Mouse (Mus musculus) left cerebral cortex, postnatal 25 days (tissue): ENCODE results near the gene Nme3. TPM values are rescaled to one million over a fixed set of nuclear protein-coding genes. Genes with fewer than 3 reads are reported as not detected.

Experiments used
- DNase-seq, 2 experiments: peaks; one replicate each; pipeline ENCODE4 v3.0.0; 2022; ENCODE audit warnings: low spot score in 2 of 2, mixed read lengths in 1 of 2
- intact Hi-C: fragments of 180-260 bp; cut with DNase I; formaldehyde crosslinking; loops from one replicate; pipeline ENCODE4 v1.15.1; 2025
- total RNA-seq, 2 experiments: library from RNA; stranded (reverse); gene quantifications; 2 replicates each; pipeline ENCODE4 v1.2.3; 2021

Nme3 gene
- total RNA-seq, 2 experiments from 2014 or later: 47.4 to 47.5 TPM

DNA sequence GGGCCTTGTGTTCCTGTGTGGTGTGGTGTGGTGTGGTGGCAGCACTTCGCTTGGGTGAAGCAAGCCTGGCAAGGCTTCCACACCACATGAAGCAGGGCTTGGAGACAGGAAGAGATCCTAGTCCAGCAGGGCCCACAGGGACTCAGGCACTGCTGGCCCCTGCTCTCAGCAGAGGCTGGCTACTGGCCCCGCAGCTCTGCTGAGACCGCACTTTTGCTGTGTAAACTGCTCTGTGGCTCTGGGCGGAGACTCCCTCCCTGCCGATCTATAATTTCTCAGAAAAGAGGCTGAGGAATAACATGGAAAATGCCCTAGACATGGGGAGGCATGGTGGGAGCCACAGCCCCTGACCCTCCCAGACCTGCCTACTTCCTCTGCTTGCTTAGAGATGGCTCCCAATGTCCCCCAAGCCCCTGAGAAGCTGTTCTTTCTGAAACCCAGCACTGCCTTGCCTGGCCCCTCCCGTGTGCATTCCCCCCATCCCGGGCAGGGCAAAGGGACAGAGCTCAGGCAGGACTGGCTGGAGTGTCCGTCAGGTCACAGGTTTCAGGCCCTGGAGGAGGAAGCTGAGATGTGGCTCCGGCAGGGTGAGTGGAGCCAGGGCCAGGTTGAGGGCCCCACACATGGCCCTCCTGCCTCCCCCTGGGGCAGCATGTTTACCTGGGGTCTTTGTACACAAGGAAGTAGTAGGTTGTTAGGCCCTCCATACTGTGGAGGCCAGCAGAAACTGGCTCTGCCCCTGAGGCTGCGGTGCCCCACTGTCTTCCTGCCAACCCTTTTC lies 18.8 kb upstream of the Nme3 start:
- no peak for DNase-seq
- intact Hi-C loops: no loop called here

DNA sequence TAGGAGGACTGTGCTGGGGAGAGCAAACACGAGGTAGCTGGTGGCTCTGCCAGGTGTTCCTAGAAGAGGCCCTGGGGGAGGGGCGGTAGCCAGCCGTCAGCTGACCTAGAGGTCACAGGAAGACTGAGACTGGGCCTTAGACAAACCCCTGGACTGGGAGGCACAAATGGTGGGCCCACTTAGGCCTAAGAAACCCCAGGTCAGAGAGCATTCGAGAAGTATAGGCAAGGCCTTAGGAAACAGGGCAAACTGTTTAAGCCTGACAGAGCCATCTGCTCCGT lies 18.2 kb upstream of the Nme3 start:
- intact Hi-C loops: no loop called here
- DNase-seq: no peak

DNA sequence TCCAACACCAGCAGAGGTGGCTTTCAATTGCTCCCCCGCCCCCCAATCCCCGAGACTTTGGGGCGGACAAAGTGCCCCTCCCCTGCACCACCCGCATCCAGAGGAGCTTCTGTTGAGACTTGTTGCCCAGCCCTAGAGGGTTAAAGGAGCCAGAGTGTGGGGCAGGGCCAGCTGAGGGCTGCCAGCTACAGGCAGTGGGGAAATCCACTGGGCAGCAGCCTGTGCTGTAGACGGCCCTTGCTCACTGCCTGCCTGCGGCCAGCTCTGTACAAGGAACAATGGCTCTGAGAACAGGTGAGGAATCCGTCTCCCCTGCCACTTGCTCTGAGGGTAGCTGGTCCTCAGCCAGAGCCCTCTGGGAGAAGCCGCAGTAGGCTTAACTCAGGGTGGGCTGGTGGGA lies 17.8 kb upstream of the Nme3 start:
- DNase-seq: no peak
- intact Hi-C loops: no loop called here

DNA sequence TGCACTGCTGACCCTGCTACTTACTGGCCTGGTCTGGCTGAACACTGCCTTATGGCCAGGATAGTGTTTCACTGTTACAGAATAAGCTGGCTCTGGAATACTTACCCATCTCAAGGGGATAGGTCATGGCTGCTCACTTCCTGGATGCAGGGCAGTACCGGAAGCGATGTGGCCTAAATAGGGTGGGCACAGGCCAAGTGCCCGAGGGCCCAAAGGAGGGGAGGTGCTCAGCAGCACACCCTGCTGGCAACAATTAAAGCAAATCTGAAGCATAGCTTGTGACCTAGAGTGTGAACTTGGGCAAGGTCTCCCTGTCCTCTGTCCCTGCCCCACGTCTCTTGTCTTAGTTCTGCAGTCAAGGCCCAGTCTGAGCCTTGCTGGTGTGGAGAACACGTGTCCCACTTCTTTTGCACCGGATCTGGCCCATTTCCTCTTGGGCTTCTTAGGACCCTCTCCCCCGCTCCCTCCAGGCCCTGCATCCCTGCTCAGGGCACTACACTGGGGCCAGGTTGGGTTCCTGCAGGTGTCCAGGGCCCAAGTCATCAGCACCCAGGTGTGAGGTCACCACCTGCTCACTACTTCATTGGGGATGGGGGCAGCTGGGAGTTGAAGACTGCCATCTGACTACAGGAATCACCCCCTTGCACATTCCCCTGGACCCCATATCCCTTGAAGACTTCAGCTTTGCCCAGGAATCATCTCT lies 14.4 kb upstream of the Nme3 start:
- no peak for DNase-seq
- intact Hi-C loops: loop anchor here (5.0 kb wide), 1 partner anchor 135 kb away; no protein-coding TSS in a partner anchor

DNA sequence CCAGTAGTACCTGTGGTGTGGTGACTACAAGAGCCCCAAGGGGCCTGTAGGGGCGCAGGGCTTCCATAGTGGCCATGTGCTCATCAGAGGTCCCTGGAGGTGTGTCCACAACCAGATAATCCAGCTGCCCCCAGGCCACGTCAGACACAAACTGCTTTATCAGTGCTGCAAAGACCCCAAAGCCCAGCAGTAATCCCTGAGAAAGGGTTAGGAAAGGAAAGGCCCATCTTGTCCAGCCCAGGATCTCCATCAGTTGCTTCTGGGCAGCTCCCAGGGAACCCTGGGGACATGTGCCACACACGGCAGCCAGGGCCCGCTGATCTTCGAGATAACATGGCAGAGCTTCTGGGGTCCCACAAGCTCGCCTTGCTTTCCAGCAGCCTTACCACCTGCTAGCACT lies 11.9 kb upstream of the Nme3 start:
- DNase-seq: no peak

DNA sequence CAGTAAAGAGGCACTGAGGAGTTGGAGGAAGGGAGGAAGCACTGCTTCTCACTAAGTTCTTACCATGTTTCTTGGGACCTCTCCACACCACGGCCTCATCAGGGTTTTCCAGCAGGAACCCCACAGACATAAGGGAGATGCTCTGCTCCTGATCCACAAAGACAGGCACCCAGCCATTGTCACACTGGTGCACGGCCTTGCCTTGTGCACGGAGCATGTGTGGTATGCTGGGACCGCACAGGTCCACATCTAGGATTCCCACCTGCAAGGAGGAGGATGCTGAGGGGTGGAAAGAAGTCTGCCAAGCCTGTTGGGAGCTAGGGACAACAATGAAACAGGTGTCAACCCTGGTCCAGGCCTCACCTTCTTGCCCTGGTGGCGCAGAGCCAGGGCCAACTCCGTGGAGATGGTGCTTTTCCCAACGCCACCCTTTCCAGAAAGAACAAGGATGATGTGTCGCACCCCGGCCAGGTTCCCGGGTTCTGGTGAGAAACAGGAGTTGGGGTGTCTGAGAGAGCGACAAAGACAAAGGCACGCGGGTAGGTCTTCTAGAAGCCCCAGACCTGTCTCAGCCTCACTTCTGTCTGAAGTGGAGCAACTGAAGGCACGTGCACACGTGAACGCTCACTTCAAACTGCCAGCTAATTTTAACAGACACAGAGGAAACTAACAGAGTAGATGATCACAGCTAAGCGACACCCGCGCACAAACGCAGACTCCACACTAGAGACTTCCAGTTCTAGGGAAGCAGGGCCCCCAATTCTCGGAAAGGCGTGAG lies 10.8 kb upstream of the Nme3 start:
- intact Hi-C loops: no loop called here
- no peak for DNase-seq

More for the DNA sequence above, 11.9 kb upstream of the Nme3 start:
- intact Hi-C loops: loop anchor here (5.0 kb wide), 1 partner anchor 137 kb away; no protein-coding TSS in a partner anchor

DNA sequence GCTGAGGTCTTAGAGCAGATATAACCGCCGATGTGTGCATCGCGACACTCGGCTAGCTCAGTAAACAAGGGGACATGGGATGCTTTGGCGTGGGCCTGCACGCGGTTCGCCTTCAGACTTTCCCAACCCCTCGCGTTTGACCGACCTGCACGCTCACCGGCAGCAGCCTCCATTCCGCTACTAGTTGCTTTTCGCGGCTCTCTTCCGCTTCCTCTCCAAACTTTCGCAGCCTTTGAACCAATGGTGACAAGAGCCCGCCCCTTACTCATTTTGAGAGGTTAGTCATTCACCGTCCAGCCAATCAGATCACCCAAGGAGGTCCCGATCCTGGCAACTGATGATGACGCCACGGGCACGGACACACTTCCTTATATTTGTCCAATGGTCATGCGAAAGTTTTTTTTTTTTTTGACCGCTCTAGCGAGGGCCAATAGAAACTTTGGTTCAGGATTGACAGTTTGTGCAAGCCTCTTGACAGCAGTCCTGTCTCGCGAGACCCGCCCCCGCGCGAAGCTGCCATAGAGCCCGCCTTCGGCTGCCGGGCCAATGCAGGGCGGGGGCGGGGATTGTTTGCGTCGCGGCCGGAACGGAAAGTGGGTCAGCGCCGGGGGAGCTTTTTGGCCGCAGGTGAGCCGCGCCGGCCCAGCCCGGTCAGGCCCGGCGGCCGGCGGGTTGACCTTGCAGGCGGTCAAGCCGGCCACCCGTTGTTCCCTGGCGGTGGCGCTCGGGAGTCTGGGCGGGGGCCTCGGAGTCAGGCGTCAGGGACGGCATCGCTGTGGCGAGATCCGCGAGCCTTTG lies 10.0 kb upstream of the Nme3 start, which contains the start of the genes Nubp2 and Spsb3:
TSS of gene Nubp2 (minus strand) at position 216 of the 798 bp plus-strand sequence.
TSS of gene Spsb3 (plus strand) at position 510 of the 798 bp plus-strand sequence.
- intact Hi-C loops: no loop called here
- peak; percentile 97 to 100 for DNase-seq

DNA sequence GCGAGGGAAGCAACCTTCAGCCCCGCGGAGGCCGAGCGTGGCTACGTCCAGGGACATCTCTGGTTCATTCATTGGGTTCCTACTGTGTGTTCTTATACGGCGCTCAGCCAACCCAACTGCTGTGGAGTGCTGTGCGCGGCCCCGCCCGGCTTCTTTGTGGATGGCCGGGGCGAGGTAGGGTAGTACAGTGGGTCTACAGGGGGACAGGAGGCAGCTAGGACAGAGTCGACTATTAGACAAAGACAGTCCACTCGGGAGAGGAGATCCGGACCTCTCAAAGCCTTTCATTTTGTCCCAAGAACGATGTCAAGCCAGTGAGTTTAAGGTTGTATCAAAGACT lies 9.4 kb upstream of the Nme3 start:
- no peak for DNase-seq
- intact Hi-C loops: no loop called here

DNA sequence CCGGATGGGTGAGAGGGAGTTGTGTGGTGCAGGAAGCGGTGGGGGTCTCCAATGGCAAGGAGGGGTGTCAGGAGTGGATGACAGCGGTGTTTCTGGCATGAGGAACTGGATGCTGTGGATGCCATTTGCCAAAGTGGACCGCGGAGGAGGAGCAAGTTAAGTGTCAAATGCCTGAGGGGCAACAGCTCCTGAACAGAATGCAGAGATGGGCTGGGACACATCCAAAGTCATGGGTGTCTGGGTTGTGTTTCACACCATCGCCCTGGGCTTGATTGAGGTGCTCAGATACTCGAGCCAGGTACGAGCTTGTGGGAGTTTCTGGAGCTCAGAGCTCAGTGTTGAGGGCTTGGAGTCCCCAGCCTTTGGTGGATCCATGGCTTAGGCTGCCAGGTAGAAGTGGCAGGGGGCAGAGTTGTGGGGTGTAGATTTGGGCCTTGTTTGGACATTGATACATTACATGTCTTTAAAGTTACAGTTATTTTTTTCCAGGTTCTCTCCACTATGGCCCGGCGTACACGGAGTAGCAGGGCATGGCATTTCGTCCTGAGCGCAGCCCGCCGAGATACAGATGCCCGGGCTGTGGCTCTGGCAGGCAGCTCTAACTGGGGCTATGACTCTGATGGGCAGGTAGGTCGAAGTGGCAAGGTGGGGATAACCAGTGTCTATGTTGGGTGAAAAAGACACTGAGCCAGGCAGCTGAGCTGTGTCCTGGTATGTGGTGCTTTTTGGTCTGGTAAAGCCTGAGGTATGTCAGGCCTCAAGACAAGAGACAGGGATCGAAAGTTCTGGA lies 8.8 kb upstream of the Nme3 start:
- intact Hi-C loops: no loop called here
- no peak for DNase-seq

DNA sequence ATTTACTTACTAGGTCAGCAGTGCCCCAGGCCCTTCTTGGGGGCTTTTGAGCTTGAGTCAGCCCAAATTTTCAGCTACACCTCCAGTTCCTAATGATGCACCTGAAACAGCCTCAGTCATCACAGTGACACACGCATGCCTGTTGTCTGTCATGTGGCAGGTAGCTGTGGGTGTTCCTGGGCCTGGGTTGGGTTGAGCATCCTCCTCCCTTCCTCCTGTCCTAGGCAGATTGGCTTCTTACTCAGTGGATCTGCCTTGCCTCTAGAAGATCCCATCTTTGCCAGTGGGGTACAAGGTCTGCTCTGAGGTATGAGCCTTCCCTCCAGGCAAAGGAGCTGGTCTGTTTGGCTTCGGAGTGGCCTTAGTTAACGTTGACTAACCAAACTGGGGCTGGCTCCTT lies 7.4 kb upstream of the Nme3 start:
- no peak for DNase-seq
- intact Hi-C loops: no loop called here

DNA sequence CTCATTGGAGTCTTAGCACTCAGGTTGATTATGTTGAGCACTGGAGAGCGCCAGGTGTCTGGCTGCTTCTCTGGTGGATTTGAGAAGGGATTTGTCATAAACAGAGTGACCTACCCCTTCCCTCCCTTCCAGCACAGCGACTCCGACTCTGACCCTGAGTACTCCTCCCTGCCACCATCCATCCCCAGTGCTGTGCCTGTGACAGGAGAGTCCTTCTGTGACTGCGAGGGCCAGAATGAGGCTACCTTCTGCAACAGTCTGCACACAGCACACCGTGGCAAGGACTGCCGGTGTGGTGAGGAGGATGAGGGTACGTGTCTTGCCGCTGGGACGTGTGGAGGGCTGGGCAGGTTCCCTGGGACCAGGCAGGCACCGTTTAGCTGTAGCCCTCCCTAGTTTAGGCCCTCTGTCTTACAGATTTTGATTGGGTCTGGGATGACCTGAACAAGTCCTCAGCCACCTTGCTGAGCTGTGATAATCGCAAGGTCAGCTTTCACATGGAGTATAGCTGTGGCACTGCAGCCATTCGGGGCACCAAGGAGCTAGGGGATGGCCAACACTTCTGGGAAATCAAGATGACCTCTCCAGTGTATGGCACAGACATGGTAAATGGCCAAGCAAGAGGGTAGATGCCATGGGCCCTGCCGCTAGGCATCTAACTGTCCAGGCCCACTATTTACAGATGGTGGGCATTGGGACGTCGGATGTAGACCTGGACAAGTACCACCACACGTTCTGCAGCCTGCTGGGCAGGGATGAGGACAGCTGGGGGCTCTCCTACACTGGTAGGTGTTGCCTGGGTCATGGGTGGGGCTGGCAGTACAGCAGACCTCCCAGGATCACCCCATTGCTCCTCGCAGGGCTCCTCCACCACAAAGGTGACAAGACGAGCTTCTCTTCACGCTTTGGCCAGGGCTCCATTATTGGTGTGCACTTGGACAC lies 5.9 kb upstream of the Nme3 start:
- no peak for DNase-seq
- intact Hi-C loops: no loop called here

DNA sequence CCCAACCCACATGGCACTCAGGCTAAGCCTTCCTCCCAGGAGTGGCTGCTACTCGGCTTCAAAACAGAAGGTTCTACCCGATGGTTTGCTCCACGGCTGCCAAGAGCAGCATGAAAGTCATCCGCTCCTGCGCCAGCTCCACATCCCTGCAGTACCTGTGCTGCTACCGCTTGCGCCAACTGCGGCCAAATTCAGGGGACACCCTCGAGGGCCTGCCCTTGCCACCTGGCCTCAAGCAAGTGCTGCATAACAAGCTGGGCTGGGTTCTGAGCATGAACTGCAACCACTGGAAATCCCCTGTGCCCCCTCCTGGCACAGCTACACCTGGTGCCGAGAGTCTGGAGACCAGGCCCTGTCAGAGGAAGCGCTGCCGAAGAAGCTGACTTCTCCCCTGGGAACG lies 5.0 kb upstream of the Nme3 start:
- no peak for DNase-seq
- intact Hi-C loops: no loop called here

DNA sequence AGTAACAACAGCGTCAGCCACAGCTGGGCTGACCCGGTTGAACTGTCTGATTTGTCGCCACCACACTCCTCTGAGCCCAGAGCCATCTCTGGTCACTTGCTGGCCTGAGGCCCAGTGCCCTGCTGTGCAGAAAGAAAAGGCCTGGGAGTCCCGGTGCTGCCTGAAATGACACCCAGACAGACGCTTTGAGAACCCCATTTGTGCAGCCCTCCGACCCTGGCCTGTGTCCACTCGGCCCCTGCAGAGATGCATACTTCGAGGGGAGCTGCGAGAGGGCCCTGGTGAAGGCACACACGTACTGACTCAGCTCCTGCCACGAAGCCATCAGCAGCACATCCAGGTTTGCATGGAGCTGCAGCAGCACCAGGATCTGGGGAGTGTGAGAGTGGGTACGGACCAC lies 3.5 kb upstream of the Nme3 start:
- intact Hi-C loops: no loop called here
- no peak for DNase-seq

DNA sequence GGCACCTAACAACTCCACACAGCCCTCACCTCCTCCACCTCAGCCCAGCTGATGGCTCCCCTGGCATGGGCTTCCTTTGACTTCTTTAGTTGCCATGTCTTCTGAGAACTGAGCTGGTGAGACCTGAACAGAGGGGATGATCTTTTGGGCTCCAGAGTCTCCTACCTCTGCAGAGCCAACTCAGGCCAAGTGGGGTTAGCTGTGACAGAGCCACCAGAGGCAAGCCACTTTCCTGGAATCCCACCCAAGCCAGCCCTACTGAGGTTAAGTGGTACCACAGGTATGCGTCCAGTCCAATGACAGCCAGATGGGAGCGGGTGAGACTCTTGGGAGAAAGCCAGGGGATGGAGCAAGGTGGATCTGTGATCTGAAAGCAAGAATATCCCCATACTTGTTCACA lies 3.0 kb upstream of the Nme3 start:
- intact Hi-C loops: no loop called here
- DNase-seq: no peak

DNA sequence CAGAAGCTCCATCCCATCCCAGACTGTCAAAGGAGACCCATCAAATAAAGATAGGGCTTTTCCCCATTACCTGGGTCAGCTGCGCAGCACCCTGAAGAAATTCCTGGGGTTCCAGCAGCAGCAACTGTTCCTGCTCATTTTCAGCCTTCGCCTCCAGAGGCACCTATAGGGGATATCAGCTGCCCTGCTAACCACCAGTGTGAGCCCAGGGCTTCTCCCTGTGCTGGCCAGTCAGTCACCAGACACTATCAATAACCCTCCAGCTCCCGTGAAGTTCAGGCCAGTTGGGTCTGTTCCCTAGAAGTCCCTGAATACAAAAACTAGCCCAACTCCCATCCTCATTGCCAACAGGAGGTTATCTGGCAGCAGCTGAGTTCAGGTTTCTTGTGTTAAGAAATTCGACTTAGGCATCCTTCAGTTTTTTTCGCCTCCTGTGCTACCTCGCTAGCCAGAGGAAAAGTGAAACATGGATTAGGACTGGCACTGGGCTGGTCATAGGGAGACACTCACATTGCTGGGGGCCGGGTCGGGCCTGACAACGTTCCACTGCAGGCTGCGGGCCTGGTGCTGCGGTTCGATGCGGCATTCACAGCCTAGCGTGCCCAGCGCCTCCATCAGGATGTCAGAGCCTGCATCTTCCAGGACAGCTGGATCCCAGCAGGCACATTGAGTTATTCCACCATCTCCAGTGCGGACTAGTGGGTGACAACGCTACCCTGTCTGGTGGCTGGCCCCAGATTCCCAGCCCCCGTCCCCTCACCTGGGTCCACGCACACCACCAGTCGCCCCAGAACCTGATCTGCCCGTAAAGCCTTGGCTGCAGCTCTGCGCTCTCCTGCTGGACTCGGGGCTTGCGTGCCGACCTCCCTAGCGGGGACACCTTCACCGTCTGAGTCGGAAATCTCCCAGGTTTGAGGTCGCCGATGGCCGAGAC lies 2.0 kb upstream of the Nme3 start:
- intact Hi-C loops: no loop called here
- DNase-seq: no peak

DNA sequence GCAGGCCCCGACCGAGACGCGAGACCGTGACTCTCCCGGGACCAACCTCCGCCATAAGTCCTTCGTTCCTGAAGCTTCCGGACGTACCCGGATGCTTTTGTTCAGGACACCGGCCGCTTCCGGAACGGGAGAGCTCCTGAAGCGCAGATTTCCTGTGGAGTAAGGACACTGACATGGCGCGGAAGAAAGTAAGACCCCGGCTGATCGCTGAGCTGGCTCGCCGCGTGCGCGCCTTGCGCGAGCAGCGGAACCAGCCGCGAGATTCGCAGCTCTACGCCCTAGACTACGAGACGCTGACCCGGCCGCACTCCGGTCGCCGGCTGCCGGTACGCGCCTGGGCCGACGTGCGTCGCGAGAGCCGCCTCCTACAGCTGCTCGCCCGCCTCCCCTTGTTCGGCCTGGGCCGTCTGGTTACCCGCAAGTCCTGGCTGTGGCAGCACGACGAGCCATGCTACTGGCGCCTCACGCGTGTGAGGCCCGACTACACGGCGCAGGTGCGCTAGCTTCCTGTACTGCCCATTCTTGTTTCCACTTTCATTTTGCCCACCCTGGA lies 1.2 kb upstream of the Nme3 start, which contains the start of the genes Eme2 and Mrps34:
TSS of gene Eme2 (minus strand) at position 93 of the 553 bp plus-strand sequence.
TSS of gene Mrps34 (plus strand) at position 122 of the 553 bp plus-strand sequence.
- intact Hi-C loops: no loop called here
- DNase-seq: peak; percentile 88 to 92
